Mouse (Mus musculus): Measurements from ENCODE around the gene Tmbim1. TPM values are rescaled to one million over a fixed set of nuclear protein-coding genes. Genes with fewer than 3 reads are reported as not detected.
"Not testable (repeated sequence)": the region's sequence is repeated elsewhere in the genome, so short reads cannot be mapped to it uniquely, and the experiment has no call there.

The Tmbim1 gene
- 38.0 and 44.4 TPM in 2 replicates for polyA plus RNA-seq (2015; fragmentation: Nextera tagmentation; extraction: Ambion mirVana)

DNA sequence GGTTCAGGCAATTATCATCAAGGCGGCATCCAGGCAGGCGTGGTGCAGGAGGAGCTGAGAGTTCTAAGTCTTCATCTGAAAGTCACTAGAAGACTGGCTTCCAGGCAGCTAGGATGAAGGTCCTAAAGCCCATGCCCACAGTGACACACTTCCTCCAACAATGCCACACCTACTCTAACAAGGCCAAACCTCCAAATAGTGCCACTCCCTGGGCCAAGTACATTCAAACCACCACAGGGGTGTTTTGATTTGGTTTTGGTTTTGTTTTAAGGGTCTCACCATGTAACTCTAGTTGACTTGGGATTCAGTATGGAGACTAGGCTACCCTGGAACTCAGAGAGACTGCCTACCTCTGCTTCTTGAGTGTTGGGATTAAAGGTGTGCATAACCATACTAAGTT is at the start of gene Tmbim1:
Gene Tmbim1 (minus strand): TSS at position 101 of the 400 bp plus-strand sequence.
- Histone ChIP-seq H3K4me2 (peak within 1 kb of the TSS; percentile 80), H3K4me3 (peak within 1 kb of the TSS; percentile 75), H3K9me3 (no peaks in the 10 kb centered on the region), H3K27me3 (no peaks in the 10 kb centered on the region), H3K9ac (peak within 1 kb of the TSS; percentile 78; the same call in 1 of the 2 replicates), H3K4me1 (peaks cover 23% of the 10 kb centered on the region), H3K36me3 (no peaks in the 10 kb centered on the region), H3K27ac (peak within 1 kb of the TSS; percentile 97)
- 89% methylated on average over 2 of the region's 2 CpGs for WGBS
- ATAC-seq (ENCODE audit: borderline replicate concordance, extremely low read depth, low FRiP score, low TSS enrichment) = no peak

- Histone ChIP-seq H3K27me3 (no peaks in the 10 kb centered on the region), H3K4me1 (no peaks in the 10 kb centered on the region), H3K9ac (no peak overlapping the region), H3K9me3 (no peaks in the 10 kb centered on the region), H3K36me3 (peaks cover 15% of the 10 kb centered on the region), H3K27ac (no peak overlapping the region), H3K4me3 (no peak overlapping the region), H3K4me2 (no peak overlapping the region)
- WGBS = 85% methylated on average over 9 of the region's 9 CpGs
- no peak for ATAC-seq (ENCODE audit: borderline replicate concordance, extremely low read depth, low FRiP score, low TSS enrichment)
These were observed 48.2 kb upstream of the Tmbim1 start for GRCm38 (mm10) chr1:74353453-74354229.

DNA sequence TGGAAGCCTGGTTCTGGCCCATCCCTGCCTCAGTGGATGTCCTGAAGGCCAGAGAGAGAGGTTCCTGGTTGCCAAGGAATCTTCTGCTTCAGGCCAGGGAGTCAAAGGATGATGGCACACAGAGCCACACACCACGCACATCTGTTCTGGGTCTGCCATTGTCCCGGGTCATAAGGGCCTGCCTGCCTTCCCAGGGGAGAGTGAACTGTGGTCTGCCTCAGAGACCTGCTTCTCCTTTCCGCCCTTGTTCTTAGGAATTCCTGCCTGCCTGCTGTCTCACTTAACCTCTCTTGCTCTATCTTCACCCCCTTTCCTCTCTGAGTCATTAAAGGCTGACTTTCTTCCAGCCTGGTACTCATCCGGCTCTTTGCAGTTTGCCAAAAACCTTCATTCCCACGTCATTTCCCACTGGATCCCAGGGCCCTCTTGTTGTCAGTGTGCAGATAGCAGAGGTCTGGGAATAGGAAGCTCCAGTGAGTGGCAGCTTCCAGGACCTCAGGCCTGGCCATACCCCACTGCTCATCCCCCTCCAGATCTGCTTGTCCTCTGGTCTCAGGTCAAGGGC is 47.2 kb upstream of the Tmbim1 start:
- ATAC-seq (ENCODE audit: borderline replicate concordance, extremely low read depth, low FRiP score, low TSS enrichment) = no peak
- H3K4me1 ChIP-seq = no peaks in the 10 kb centered on the region
- no peaks in the 10 kb centered on the region for H3K27me3 ChIP-seq
- peaks cover 15% of the 10 kb centered on the region for H3K36me3 ChIP-seq
- H3K4me3 ChIP-seq = no peak overlapping the region
- H3K9ac ChIP-seq = no peak overlapping the region
- H3K27ac ChIP-seq = no peak overlapping the region
- 77% methylated on average over 5 of the region's 5 CpGs for WGBS
- H3K9me3 ChIP-seq = no peaks in the 10 kb centered on the region
- H3K4me2 ChIP-seq = no peak overlapping the region

- Histone ChIP-seq H3K27ac (no peak overlapping the region), H3K9me3 (no peaks in the 10 kb centered on the region), H3K9ac (no peak overlapping the region), H3K27me3 (no peaks in the 10 kb centered on the region), H3K4me2 (no peak overlapping the region), H3K4me1 (no peaks in the 10 kb centered on the region), H3K36me3 (peaks cover 15% of the 10 kb centered on the region), H3K4me3 (no peak overlapping the region)
- WGBS = 93% methylated on average over 13 of the region's 13 CpGs
- ATAC-seq (ENCODE audit: borderline replicate concordance, extremely low read depth, low FRiP score, low TSS enrichment) = no peak
These were observed 45.9 kb upstream of the Tmbim1 start for GRCm38 (mm10) chr1:74351185-74351769.

DNA sequence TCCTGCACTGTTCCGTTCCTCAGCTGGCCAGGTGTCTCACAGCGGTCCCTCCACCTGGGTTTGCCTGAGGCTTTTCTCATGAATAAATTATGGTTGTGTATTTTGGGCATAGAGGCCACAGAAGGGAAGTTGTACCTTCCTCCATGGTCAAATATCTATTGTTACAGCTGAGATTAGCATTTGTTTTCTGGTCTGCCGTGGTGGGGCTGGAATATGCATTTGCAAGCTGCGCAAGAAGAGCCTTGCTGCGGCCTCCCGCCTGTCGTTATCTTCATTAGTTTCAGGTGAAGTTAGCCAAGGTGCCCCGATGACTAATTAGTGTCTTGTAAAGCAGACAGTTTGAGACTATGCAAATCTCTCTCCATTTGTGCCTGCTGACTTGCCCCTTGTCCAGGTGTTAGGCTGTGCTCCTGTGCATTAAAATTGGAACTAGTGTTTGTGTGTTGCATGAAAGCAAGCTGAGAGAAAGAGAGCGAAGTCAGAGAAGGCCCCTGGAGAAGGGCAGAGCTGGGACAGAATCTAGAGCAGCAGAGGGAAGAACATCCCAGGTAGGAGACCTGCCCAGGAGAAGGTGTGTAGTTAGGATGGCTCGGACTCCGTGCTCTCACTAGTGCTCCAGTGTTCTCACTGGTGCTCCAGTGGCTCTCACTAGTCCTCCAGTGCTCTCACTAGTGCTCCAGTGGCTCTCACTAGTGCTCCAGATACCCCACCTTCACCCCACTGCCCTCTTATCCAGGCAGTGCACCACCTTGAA is 38.9 kb upstream of the Tmbim1 start:
- Histone ChIP-seq H3K27ac (no peak overlapping the region), H3K4me2 (no peak overlapping the region), H3K9me3 (no peaks in the 10 kb centered on the region), H3K4me3 (no peak overlapping the region), H3K36me3 (peaks cover 1% of the 10 kb centered on the region), H3K9ac (no peak overlapping the region), H3K27me3 (no peaks in the 10 kb centered on the region), H3K4me1 (no peaks in the 10 kb centered on the region)
- ATAC-seq (ENCODE audit: borderline replicate concordance, extremely low read depth, low FRiP score, low TSS enrichment) = no peak
- WGBS = 82% methylated on average over 11 of the region's 11 CpGs

GRCm38 (mm10) chr1:74343161-74343560 is 37.7 kb upstream of the Tmbim1 start:
- no peaks in the 10 kb centered on the region for H3K27me3 ChIP-seq
- H3K4me3 ChIP-seq = no peak overlapping the region
- no peaks in the 10 kb centered on the region for H3K36me3 ChIP-seq
- ATAC-seq (ENCODE audit: borderline replicate concordance, extremely low read depth, low FRiP score, low TSS enrichment) = no peak
- 74% methylated on average over 5 of the region's 5 CpGs for WGBS
- no peak overlapping the region for H3K27ac ChIP-seq
- H3K4me1 ChIP-seq = no peaks in the 10 kb centered on the region
- H3K4me2 ChIP-seq = no peak overlapping the region
- H3K9ac ChIP-seq = no peak overlapping the region
- H3K9me3 ChIP-seq = no peaks in the 10 kb centered on the region

- no peaks in the 10 kb centered on the region for H3K27me3 ChIP-seq
- H3K9me3 ChIP-seq = no peaks in the 10 kb centered on the region
- no peak overlapping the region for H3K27ac ChIP-seq
- H3K4me2 ChIP-seq = no peak overlapping the region
- H3K9ac ChIP-seq = no peak overlapping the region
- H3K4me3 ChIP-seq = no peak overlapping the region
- 95% methylated on average over 1 of the region's 1 CpGs for WGBS
- ATAC-seq (ENCODE audit: borderline replicate concordance, extremely low read depth, low FRiP score, low TSS enrichment) = no peak
- H3K36me3 ChIP-seq = no peaks in the 10 kb centered on the region
- no peaks in the 10 kb centered on the region for H3K4me1 ChIP-seq
These were observed 36.9 kb upstream of the Tmbim1 start for GRCm38 (mm10) chr1:74342308-74342707.

GRCm38 (mm10) chr1:74341898-74342297 is 36.5 kb upstream of the Tmbim1 start:
- H3K4me2 ChIP-seq = no peak overlapping the region
- WGBS = 71% methylated on average over 7 of the region's 7 CpGs
- ATAC-seq (ENCODE audit: borderline replicate concordance, extremely low read depth, low FRiP score, low TSS enrichment) = no peak
- no peak overlapping the region for H3K27ac ChIP-seq
- H3K4me1 ChIP-seq = no peaks in the 10 kb centered on the region
- H3K4me3 ChIP-seq = no peak overlapping the region
- no peaks in the 10 kb centered on the region for H3K9me3 ChIP-seq
- no peak overlapping the region for H3K9ac ChIP-seq
- H3K36me3 ChIP-seq = no peaks in the 10 kb centered on the region
- H3K27me3 ChIP-seq = no peaks in the 10 kb centered on the region

DNA sequence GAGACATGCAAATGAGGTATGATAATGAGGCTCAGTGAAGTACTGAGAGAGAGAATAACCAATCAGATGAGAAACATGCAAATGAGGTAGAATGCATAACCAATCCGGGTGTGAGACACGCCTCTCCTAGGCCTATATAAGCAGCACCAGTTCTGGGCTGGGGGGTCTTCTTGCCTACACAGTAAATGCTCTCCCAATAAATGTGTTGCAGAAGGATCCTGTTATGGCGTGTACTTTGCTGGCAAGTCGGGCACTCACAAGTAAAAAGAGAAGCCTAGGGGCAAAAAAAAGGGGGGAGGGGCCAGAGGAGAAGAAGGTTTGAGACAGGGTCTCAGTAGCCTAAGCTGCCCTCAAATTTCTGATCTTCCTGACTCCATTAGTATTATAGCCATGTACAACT is 35.6 kb upstream of the Tmbim1 start:
- H3K9me3 ChIP-seq; ATAC-seq (ENCODE audit: borderline replicate concordance, extremely low read depth, low FRiP score, low TSS enrichment); H3K9ac ChIP-seq; H3K36me3 ChIP-seq; H3K4me2 ChIP-seq; H3K27ac ChIP-seq; H3K4me1 ChIP-seq; H3K27me3 ChIP-seq; H3K4me3 ChIP-seq: not testable (repeated sequence)
- 88% methylated on average over 4 of the region's 4 CpGs for WGBS

- H3K36me3 ChIP-seq = no peaks in the 10 kb centered on the region
- WGBS = 88% methylated on average over 6 of the region's 6 CpGs
- no peaks in the 10 kb centered on the region for H3K9me3 ChIP-seq
- no peak for ATAC-seq (ENCODE audit: borderline replicate concordance, extremely low read depth, low FRiP score, low TSS enrichment)
- no peak overlapping the region for H3K4me2 ChIP-seq
- no peak overlapping the region for H3K9ac ChIP-seq
- no peaks in the 10 kb centered on the region for H3K4me1 ChIP-seq
- no peak overlapping the region for H3K4me3 ChIP-seq
- H3K27me3 ChIP-seq = no peaks in the 10 kb centered on the region
- no peak overlapping the region for H3K27ac ChIP-seq
These were observed 34.9 kb upstream of the Tmbim1 start for GRCm38 (mm10) chr1:74340361-74340764.

GRCm38 (mm10) chr1:74339917-74340316 is 34.5 kb upstream of the Tmbim1 start:
- Histone ChIP-seq H3K4me2 (no peak overlapping the region), H3K27me3 (no peaks in the 10 kb centered on the region), H3K4me1 (no peaks in the 10 kb centered on the region), H3K36me3 (no peaks in the 10 kb centered on the region), H3K27ac (no peak overlapping the region), H3K9ac (no peak overlapping the region), H3K9me3 (no peaks in the 10 kb centered on the region), H3K4me3 (no peak overlapping the region)
- no peak for ATAC-seq (ENCODE audit: borderline replicate concordance, extremely low read depth, low FRiP score, low TSS enrichment)
- 82% methylated on average over 9 of the region's 9 CpGs for WGBS

DNA sequence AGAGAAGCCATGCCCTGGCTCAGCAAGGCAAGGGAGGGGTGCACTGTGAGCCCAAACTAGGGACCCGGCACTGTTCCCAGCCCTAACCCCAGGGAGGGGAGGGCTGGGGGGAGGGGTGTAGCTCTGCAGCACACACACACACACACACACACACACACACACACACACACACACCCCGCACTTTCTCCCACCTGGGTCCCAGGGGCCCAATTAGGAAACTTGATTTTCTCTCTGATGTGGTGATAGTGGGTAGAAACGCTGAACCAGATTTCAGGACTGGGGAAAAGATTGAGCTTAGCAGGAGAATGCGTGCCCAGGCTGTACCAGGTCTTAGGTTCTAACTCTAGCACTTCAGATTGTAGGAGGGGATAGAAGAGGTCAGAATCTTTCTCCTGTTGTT is 33.2 kb upstream of the Tmbim1 start:
- Histone ChIP-seq H3K9ac (no peak overlapping the region), H3K27ac (no peak overlapping the region), H3K9me3 (no peaks in the 10 kb centered on the region), H3K4me1 (peaks cover 5% of the 10 kb centered on the region; the same call in 1 of the 2 replicates), H3K27me3 (no peaks in the 10 kb centered on the region), H3K4me3 (no peak overlapping the region), H3K36me3 (no peaks in the 10 kb centered on the region), H3K4me2 (no peak overlapping the region)
- ATAC-seq (ENCODE audit: borderline replicate concordance, extremely low read depth, low FRiP score, low TSS enrichment) = no peak
- 79% methylated on average over 4 of the region's 4 CpGs for WGBS

Measured in lung, embryonic 15.5 days (tissue).